Mouse (Mus musculus) retina, postnatal 1 day (tissue): Measurements from ENCODE around the gene 4930596D02Rik.

Source experiments
- DNase-seq: peaks from one replicate; pipeline ENCODE4 v3.0.0-alpha.2; 2012

4930596D02Rik gene

DNA sequence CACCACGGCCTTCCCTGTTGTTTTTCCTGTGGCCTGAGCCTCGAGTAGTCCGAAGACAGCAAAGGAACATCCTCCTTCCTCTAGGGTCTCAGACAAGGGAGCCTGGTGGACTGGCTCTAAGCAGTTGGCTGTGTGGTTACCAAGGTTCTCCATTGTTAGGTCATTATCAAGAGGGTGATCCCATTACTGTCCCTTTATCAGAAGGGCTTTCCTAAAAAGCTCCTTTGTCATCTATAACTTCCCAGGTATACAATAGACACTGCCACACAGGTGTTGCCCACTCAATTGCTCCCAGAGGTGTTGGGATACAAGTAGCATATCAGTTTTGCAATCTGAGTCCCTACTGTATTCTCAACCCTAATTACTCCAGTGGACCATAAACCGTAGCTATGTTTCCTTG lies at the start of gene 4930596D02Rik:
4930596D02Rik (minus strand) TSS at position 101 of the 400 bp plus-strand sequence.
- no peak for DNase-seq

DNA sequence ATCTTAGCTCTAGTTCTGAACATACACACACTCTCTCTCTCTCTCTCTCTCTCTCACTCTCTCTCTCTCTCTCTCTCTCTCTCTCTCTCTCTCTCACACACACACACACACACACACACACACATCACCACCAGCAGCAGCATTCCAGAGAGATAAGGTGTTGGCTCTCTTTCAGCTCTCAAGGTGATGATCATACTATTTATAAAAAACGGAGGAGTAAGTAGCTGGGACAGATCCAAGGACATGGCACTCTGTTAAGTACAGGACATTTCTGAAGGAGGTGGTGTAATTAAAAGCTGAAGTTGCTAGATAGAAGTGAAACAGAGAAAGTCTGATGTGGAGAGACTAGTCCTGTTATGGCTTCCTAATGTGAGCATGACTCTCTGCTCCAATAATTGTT lies 41.5 kb upstream of the 4930596D02Rik start:
- no peak for DNase-seq

GRCm38 (mm10) chr14:35845271-35845670 lies 33.5 kb upstream of the 4930596D02Rik start:
- DNase-seq = no peak

GRCm38 (mm10) chr14:35842111-35842721 lies 30.4 kb upstream of the 4930596D02Rik start:
- peak; percentile 7 for DNase-seq

DNA sequence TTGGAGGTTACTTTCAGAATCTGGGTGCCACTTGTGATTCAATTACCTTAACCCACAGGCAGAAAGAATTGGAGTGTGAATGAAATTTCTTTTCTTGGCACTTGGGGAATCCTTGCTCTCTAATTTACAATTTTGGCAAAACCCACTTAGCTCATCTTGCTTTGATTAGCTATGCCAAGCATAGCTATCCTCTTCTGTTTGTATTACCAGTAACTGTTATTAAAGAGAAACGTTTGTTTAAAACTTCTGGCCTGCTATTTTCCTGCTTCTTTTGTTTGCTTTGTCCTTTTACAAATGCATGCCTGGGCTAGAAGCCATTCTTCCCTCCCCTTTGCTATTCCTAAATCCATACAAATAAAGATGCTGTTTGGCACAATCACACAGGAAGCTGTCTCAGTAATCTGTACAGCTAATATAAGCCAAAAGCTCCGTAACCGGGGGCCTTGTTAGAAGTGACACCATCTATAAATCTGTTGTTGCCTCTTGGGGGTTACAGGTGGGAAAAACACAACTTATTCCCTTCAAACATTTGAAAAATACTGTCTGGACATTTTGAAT lies 19.0 kb downstream of the 4930596D02Rik start:
- no peak for DNase-seq

GRCm38 (mm10) chr14:35780033-35780432 lies 31.7 kb downstream of the 4930596D02Rik start:
- DNase-seq = no peak

DNA sequence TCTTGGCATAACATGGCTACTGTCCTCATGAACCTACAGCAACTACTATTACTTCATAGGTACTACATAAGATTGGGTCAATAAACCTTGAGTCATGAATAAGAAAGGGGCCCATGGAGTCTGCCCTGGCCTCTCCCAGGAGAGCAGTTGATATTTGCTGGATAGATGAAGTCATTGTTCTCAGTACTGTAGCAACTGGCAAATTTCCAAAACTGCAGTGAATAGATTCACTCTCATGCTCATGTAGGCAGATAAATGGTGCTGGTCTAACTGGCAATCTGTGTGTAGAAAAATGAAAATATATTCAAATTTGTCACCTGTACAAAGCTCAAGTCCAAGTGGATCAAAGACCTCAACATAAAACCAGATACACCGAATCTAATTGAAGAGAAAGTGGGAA lies 38.5 kb downstream of the 4930596D02Rik start:
- DNase-seq = peak; percentile 52
